Comparison of ENCODE assay signal across 31 mouse cellular contexts in genomic region chr16:94298081-94298480, GRCm38 (mm10). TPM values are rescaled to one million over a fixed set of nuclear protein-coding genes. Genes with fewer than 3 reads are reported as not detected.
"Had no signal": no experiment of that assay in that cellular context is flagged by ENCODE, and none has a peak within 500 bp of the region (broad histone marks: within the 10 kb centered on the region; RNA-seq: fewer than 3 reads in every experiment).

No protein-coding gene starts in this region.

- H3K9ac ChIP-seq: limb, embryonic 12.5 days; limb, embryonic 13.5 days; limb, embryonic 15.5 days; liver, embryonic 12.5 days; liver, embryonic 13.5 days; liver, embryonic 14.5 days; liver, embryonic 15.5 days; liver, postnatal 0 days; lung, embryonic 14.5 days; lung, embryonic 15.5 days; midbrain, embryonic 12.5 days; midbrain, embryonic 13.5 days; midbrain, embryonic 15.5 days; neural tube, embryonic 12.5 days had no signal

- H3K4me3 ChIP-seq: limb, embryonic 10.5 days; limb, embryonic 12.5 days; limb, embryonic 13.5 days; limb, embryonic 15.5 days; liver, embryonic 12.5 days; liver, embryonic 13.5 days; liver, embryonic 15.5 days; lung, embryonic 15.5 days; megakaryocyte, embryonic 14.5 days; midbrain, embryonic 10.5 days; midbrain, embryonic 12.5 days; midbrain, embryonic 13.5 days; midbrain, embryonic 15.5 days; myocyte; neural tube, embryonic 12.5 days had no signal

- DNase-seq: left cerebral cortex, postnatal 4 days; liver, embryonic 13.5 days; liver, postnatal 0 days; lung, adult 18-20 months; lung, adult 2 months; lung, embryonic 14.5 days; lung, postnatal 10 days; lung, postnatal 14 days; lung, postnatal 36 days; lung, postnatal 4 days; midbrain, embryonic 14.5 days had no signal

- H3K27me3 ChIP-seq: midbrain, embryonic 15.5 days; neural tube, embryonic 12.5 days had no signal

- H3K4me1 ChIP-seq: lung, embryonic 15.5 days had no signal

- H3K36me3 ChIP-seq: limb, embryonic 10.5 days; limb, embryonic 12.5 days; limb, embryonic 13.5 days; limb, embryonic 15.5 days; liver, embryonic 12.5 days; liver, embryonic 13.5 days; liver, embryonic 15.5 days; lung, embryonic 15.5 days; midbrain, embryonic 10.5 days; midbrain, embryonic 12.5 days; midbrain, embryonic 13.5 days; midbrain, embryonic 15.5 days; neural tube, embryonic 12.5 days had no signal

- H3K27ac ChIP-seq: limb, embryonic 10.5 days; limb, embryonic 12.5 days; limb, embryonic 13.5 days; limb, embryonic 15.5 days; liver, embryonic 12.5 days; liver, embryonic 13.5 days; liver, embryonic 14.5 days; liver, embryonic 15.5 days; lung, embryonic 15.5 days; macrophage; midbrain, embryonic 10.5 days; midbrain, embryonic 12.5 days; midbrain, embryonic 13.5 days; midbrain, embryonic 15.5 days; neural tube, embryonic 12.5 days had no signal

RNA-seq across cellular contexts. Expression of gene Ripply3, which starts 30.1 kb away (rescaled TPM):
- total RNA-seq: left cerebral cortex, postnatal 25 days; megakaryocyte, adult 5-6 weeks; midbrain, postnatal 0 days; monocyte, adult 5-6 weeks had no signal
- polyA plus RNA-seq: macrophage had no signal
